16 mouse cellular contexts compared by ENCODE assay signal in genomic region chr10:117567379-117568137, GRCm38 (mm10).
"Had no signal": no experiment of that assay in that cellular context is flagged by ENCODE, and none has a peak within 500 bp of the region (broad histone marks: within the 10 kb centered on the region; RNA-seq: fewer than 3 reads in every experiment).

No protein-coding gene starts in this region.

- H3K4me3 ChIP-seq: neural tube, embryonic 12.5 days; neural tube, embryonic 13.5 days; neural tube, embryonic 15.5 days; stomach, embryonic 15.5 days had no signal

- H3K27me3 ChIP-seq: stomach, embryonic 15.5 days had no signal

- H3K27ac ChIP-seq: neural tube, embryonic 12.5 days; neural tube, embryonic 13.5 days; neural tube, embryonic 15.5 days; stomach, embryonic 15.5 days had no signal

- DNase-seq: retina, postnatal 1 day; right cerebral cortex, adult 18-20 months; right cerebral cortex, postnatal 14 days; right cerebral cortex, postnatal 25 days; right cerebral cortex, postnatal 4 days; spleen, adult 18-20 months; thymus, adult 18-20 months; thymus, adult 2 months; thymus, postnatal 14 days; thymus, postnatal 25 days; thymus, postnatal 36 days; thymus, postnatal 4 days had no signal

- H3K4me2 ChIP-seq: neural tube, embryonic 12.5 days; neural tube, embryonic 13.5 days; neural tube, embryonic 15.5 days; stomach, embryonic 15.5 days had no signal

- H3K9me3 ChIP-seq: neural tube, embryonic 12.5 days; neural tube, embryonic 15.5 days; stomach, embryonic 15.5 days had no signal

- H3K9ac ChIP-seq: neural tube, embryonic 12.5 days; neural tube, embryonic 13.5 days; neural tube, embryonic 15.5 days; stomach, embryonic 15.5 days had no signal

- H3K36me3 ChIP-seq: neural tube, embryonic 12.5 days; neural tube, embryonic 13.5 days; neural tube, embryonic 15.5 days; stomach, embryonic 15.5 days had no signal
